Mouse (Mus musculus) lung, embryonic 14.5 days (tissue): Measurements from ENCODE around the gene Sds. TPM values are rescaled to one million over a fixed set of nuclear protein-coding genes. Genes with fewer than 3 reads are reported as not detected.

Experiments used
- ATAC-seq: fragments of 200-750 bp; cut with Nextera tagmentation; 2 replicates; pipeline ENCODE4 v1.8.0; 2017; ENCODE audit warnings: mild to moderate bottlenecking, moderate TSS enrichment, moderate library complexity; ENCODE audit not compliant: insufficient read depth
- DNase-seq: peaks from one replicate; pipeline ENCODE4 v3.0.0-alpha.2; 2015
- H3K27ac ChIP-seq: fragments of 300-500 bp; sonication (generic); 2 replicates; pipeline ENCODE4 v1.5.1; 2014; ENCODE audit warnings: low read depth, mild to moderate bottlenecking, moderate library complexity
- H3K27me3 ChIP-seq: fragments of 300-500 bp; sonication (generic); 2 replicates; pipeline ENCODE4 v1.6.1; 2014; ENCODE audit warnings: low read length, control low read depth; ENCODE audit not compliant: insufficient read depth
- H3K36me3 ChIP-seq: fragments of 300-500 bp; sonication (generic); 2 replicates; pipeline ENCODE4 v1.6.1; 2014; ENCODE audit warnings: control low read depth; ENCODE audit not compliant: insufficient read depth
- H3K4me1 ChIP-seq: fragments of 300-500 bp; sonication (generic); 2 replicates; pipeline ENCODE4 v1.6.1; 2014; ENCODE audit warnings: antibody characterized with exemption, control low read depth; ENCODE audit not compliant: insufficient read depth
- H3K4me2 ChIP-seq: fragments of 300-500 bp; sonication (generic); 2 replicates; pipeline ENCODE4 v1.6.1; 2014; ENCODE audit warnings: mild to moderate bottlenecking
- H3K4me3 ChIP-seq: fragments of 300-500 bp; sonication (generic); 2 replicates; pipeline ENCODE4 v1.5.1; 2014; ENCODE audit warnings: low read depth, low read length
- H3K9ac ChIP-seq: fragments of 300-500 bp; sonication (generic); 2 replicates; pipeline ENCODE4 v1.6.1; 2014
- H3K9me3 ChIP-seq: fragments of 300-500 bp; sonication (generic); 2 replicates; pipeline ENCODE4 v1.6.1; 2016; ENCODE audit warnings: low read depth, low read length, control low read depth
- CTCF ChIP-seq: IDR thresholded peaks from 2 replicates; pipeline ENCODE4 v1.5.1; 2016; ENCODE audit warnings: antibody characterized with exemption, low read depth
- WGBS: fragments of 180-500 bp; shearing (Covaris S2); extraction: QIAGEN DNeasy Blood & Tissue Kit; methylation state at CpG from one replicate; pipeline ENCODE4 v1.1.7; 2014; 5-methylcytosine and 5-hydroxymethylcytosine counted together
- polyA plus RNA-seq: library from polyadenylated mRNA; unstranded; fragments of >200 nt; fragmentation: Nextera tagmentation; extraction: Ambion mirVana; gene quantifications from 2 replicates; pipeline ENCODE4 v1.2.1, GENCODE M21; 2014

The Sds gene
- polyA plus RNA-seq, 1 experiment from 2014 or later: not detected

DNA sequence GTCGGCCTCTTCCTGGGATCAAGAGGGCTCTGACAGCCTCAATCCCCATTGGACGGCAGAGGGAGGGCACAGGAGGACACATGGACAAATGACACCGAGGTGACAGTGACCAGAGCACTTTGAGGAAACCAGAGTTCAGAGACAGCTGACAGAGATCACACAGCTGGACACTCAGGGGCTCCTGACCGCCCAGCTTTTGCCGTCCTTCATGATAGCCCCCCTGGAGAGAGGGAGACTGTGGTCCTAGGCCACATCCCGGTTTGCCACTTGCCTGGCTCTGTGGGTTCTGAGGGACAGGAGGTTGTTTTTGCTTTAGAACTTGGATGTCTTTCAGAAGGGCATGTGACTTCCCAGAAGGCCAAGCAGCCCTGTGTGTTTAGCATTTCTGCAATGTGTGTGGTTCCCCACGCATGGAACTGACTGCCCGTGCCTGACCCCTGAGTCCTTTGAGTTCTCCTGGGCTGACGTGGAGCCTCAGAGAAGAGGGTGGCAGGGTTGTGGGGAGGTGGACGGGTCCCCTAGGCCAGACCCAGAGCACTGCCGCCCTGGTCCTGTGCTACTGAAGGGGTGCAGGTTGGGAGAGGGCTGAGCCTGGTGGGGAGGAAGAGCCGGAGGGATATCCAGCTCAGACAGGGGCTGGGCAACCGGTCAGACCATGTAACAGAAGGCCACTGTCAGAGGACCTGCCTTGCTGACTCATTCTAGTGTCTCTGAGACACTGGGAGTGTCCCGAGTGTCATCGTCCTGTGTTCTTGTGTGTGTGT, 40.1 kb downstream of the Sds start:
- Histone ChIP-seq H3K9me3 (no peaks in the 10 kb centered on the region), H3K9ac (no peak overlapping the region), H3K4me2 (no peak overlapping the region), H3K27me3 (no peaks in the 10 kb centered on the region), H3K36me3 (no peaks in the 10 kb centered on the region), H3K4me1 (peaks cover 11% of the 10 kb centered on the region), H3K27ac (no peak overlapping the region), H3K4me3 (no peak overlapping the region)
- no peak for TF ChIP-seq CTCF
- no peak for DNase-seq
- WGBS: 40% methylated on average over 15 of the region's 15 CpGs
- ATAC-seq: no peak

DNA sequence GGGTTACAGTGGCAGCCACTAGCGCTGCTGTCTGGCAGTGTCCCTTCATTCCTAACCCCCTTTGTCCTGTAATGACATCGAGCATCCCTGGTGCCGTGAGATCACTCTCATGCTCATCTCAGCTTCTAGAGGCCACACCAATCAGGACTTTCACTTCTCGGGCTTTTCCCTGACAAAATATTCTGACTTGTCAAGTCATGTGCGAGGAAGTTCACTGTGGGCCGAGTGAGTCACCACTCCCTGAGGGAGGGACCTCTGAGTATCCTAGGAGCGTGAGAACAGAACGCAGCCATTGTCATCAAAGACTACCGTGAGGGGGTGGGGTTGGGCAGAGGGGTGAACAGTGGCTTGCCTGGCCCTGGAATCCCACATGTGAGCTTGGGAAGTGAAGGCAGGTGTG, 41.2 kb downstream of the Sds start:
- H3K36me3 ChIP-seq: no peaks in the 10 kb centered on the region
- H3K4me2 ChIP-seq: no peak overlapping the region
- H3K9me3 ChIP-seq: no peaks in the 10 kb centered on the region
- DNase-seq: peak; percentile 29
- peaks cover 11% of the 10 kb centered on the region for H3K4me1 ChIP-seq
- H3K27me3 ChIP-seq: no peaks in the 10 kb centered on the region
- H3K27ac ChIP-seq: no peak overlapping the region
- no peak for TF ChIP-seq CTCF
- H3K9ac ChIP-seq: no peak overlapping the region
- H3K4me3 ChIP-seq: no peak overlapping the region
- ATAC-seq: no peak
- 50% methylated on average over 9 of the region's 9 CpGs for WGBS

DNA sequence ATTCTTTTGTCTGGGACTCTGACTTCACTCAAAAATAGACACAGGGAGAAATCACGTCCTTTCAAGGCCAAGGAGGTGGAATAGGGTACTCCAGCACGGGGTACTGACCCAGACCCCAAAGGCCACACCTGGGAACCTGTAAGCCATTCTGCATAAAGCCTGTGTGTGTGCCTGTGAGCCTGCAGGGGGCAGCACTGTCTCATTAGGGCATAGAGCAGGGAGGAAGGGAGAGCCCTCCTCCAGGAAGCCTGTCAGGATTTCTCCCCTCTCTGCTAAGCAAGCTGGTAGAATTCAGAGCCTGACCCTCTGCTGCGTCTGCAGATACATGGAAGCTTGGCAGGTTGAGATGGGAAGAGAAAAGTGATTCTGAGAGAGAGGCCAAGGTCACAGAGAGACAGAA, 46.3 kb downstream of the Sds start:
- TF ChIP-seq CTCF: peak; percentile 60
- 71% methylated on average over 3 of the region's 3 CpGs for WGBS
- H3K4me1 ChIP-seq: no peaks in the 10 kb centered on the region
- no peaks in the 10 kb centered on the region for H3K9me3 ChIP-seq
- no peak overlapping the region for H3K4me3 ChIP-seq
- H3K27me3 ChIP-seq: no peaks in the 10 kb centered on the region
- H3K36me3 ChIP-seq: no peaks in the 10 kb centered on the region
- peak; percentile 17 for DNase-seq
- no peak for ATAC-seq
- no peak overlapping the region for H3K4me2 ChIP-seq
- no peak overlapping the region for H3K9ac ChIP-seq
- no peak overlapping the region for H3K27ac ChIP-seq

DNA sequence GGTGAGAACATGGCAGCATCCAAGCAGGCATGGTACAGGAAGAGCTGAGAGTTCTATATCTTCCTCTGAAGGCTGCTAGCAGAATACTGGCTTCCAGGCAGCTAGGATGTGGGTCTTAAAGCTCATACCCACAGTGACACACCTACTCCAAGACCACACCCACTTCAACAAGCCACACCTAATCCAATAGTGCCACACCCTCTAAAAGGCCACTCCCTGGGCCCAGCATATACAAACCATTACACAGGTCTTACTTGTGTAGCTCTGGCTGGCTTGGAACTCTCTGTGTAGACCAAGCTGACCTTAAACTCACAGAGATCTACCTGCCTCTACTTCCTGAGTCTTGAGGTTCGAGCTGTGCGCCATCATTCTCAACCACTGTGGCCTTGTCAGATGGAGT, 48.4 kb downstream of the Sds start:
- WGBS: 92% methylated on average over 2 of the region's 2 CpGs
- no peaks in the 10 kb centered on the region for H3K4me1 ChIP-seq
- no peak for ATAC-seq

DNA sequence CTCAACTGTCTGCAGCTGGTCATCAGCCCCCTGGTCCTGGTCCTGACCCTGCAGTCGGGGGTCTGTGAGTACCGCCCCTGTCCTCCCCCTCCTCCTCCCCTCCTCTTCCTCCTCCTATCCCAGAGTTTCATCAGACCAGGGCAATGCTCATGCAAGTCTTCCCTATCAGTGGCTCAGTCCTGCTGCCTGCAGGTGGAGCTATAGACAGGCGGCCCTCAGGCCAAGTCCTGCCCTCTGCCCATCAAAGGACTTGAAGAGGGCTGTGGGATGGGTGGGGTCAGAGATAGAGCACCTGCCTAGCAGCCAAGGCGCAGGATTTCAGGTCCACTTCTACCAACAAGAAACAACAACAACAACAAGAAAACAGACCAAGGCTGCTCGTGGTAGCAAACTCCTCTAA, 49.4 kb downstream of the Sds start:
- Histone ChIP-seq H3K36me3 (no peaks in the 10 kb centered on the region), H3K27ac (no peak overlapping the region), H3K4me1 (no peaks in the 10 kb centered on the region), H3K9me3 (no peaks in the 10 kb centered on the region), H3K27me3 (no peaks in the 10 kb centered on the region), H3K9ac (no peak overlapping the region), H3K4me3 (no peak overlapping the region), H3K4me2 (no peak overlapping the region)
- peak; percentile 26 for DNase-seq
- ATAC-seq: no peak
- peak; percentile 57 for TF ChIP-seq CTCF
- 30% methylated on average over 5 of the region's 5 CpGs for WGBS

More for the DNA sequence above, 48.4 kb downstream of the Sds start:
- Histone ChIP-seq H3K4me3 (no peak overlapping the region), H3K27ac (no peak overlapping the region), H3K36me3 (no peaks in the 10 kb centered on the region), H3K9me3 (no peaks in the 10 kb centered on the region), H3K9ac (no peak overlapping the region), H3K27me3 (no peaks in the 10 kb centered on the region), H3K4me2 (no peak overlapping the region)
- no peak for TF ChIP-seq CTCF
- DNase-seq: no peak

DNA sequence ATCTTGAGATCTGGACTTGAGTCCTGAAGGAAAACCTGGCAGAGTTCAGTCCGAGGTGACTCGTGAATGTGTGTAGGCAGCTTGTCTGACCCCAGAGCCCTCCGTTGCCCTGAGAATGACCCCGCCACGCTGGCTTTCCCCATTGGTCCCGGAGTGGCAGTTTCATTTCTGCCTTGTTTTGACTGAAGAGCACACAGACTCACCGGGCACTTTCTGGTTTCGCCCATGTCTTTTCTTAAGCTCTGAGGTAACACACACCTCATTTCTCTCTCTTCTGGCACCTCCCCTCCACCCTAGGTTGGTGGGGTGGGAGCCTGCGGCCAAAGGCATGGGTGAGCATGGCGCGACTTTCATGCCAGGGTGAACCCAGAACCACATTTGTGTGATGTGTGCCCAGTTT, 50.0 kb downstream of the Sds start:
- no peaks in the 10 kb centered on the region for H3K9me3 ChIP-seq
- H3K27ac ChIP-seq: no peak overlapping the region
- no peak for ATAC-seq
- H3K27me3 ChIP-seq: no peaks in the 10 kb centered on the region
- no peaks in the 10 kb centered on the region for H3K4me1 ChIP-seq
- no peak for DNase-seq
- TF ChIP-seq CTCF: no peak
- H3K9ac ChIP-seq: no peak overlapping the region
- H3K36me3 ChIP-seq: no peaks in the 10 kb centered on the region
- no peak overlapping the region for H3K4me2 ChIP-seq
- 45% methylated on average over 11 of the region's 11 CpGs for WGBS
- no peak overlapping the region for H3K4me3 ChIP-seq

DNA sequence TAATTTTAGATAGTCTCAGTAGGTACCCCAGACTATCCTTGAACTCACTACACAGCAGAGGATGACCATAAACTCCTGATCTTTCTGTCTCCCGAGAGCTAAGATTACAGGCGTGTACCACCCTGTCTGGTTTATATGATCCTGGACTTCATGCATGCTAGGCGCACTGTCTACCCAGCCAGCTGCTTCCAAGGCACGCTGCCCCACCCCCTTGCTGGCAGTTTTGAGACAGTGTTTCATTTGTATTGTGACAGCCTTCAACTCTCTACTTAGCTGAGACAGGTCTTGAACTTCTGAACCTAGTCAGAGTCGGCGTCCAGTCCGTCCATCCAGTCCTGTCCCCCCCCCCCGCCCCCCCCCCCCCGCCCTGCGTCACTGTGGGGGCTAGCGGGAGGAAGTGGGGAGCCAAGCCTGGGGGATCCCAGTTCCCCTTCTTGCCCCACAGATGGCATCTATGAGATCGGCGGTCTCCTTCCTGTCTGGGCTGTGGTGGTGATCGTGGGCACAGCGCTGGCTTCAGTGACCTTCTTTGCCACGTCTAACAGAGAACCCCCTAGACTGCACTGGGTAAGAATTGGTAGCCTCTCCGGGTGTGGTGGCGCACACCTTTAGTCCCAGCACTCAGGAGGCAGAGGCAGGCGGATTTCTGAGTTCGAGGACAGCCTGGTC, 51.1 kb downstream of the Sds start:
- no peak for TF ChIP-seq CTCF
- WGBS: 79% methylated on average over 16 of the region's 20 CpGs
- Histone ChIP-seq H3K9ac (no peak overlapping the region), H3K27me3 (no peaks in the 10 kb centered on the region), H3K4me3 (no peak overlapping the region), H3K9me3 (no peaks in the 10 kb centered on the region), H3K4me1 (no peaks in the 10 kb centered on the region), H3K36me3 (peaks cover 2% of the 10 kb centered on the region; the same call in 1 of the 2 replicates), H3K4me2 (no peak overlapping the region), H3K27ac (no peak overlapping the region)
- no peak for DNase-seq
- ATAC-seq: no peak
